Mouse (Mus musculus) B cell, adult 62 days (primary cell): ENCODE data around the gene Pde6b. TPM values are rescaled to one million over a fixed set of nuclear protein-coding genes. Genes with fewer than 3 reads are reported as not detected.

Experiments used
- total RNA-seq: library from RNA; stranded (reverse); gene quantifications from 4 replicates; pipeline ENCODE4 v1.2.4, GENCODE M21; 2023

Gene Pde6b
- total RNA-seq = not detected in 4 replicates

GRCm38 (mm10) chr5:108388201-108388600 lies at the start of gene Pde6b:
TSS of gene Pde6b (plus strand) at chr5:108388391.

GRCm38 (mm10) chr5:108367871-108368332 lies 20.3 kb upstream of the Pde6b start, which contains the start of gene Gm42517:
TSS of gene Gm42517 (minus strand) at chr5:108367922.

GRCm38 (mm10) chr5:108433804-108434587 lies 45.8 kb downstream of the Pde6b start, which contains the start of gene Atp5k:
TSS of gene Atp5k (minus strand) at chr5:108434448.

GRCm38 (mm10) chr5:108448785-108449668 lies 60.8 kb downstream of the Pde6b start, which contains the start of gene Mfsd7a:
TSS of gene Mfsd7a (minus strand) at chr5:108448891.

GRCm38 (mm10) chr5:108461082-108462065 lies 73.2 kb downstream of the Pde6b start, which contains the start of gene Pcgf3:
TSS of gene Pcgf3 (plus strand) at chr5:108461232.

Other genes with a start within 250 kb of the Pde6b start
- 31.1 to 37.0 TPM (median 34.5 TPM) in 4 replicates for gene Dr1, start 119.5 kb upstream of the Pde6b start, total RNA-seq
- 2.5 to 4.3 TPM (median 3.7 TPM) in 4 replicates for gene Pigg, start 75.8 kb upstream of the Pde6b start, total RNA-seq
- not detected in 4 replicates for gene Gm42517, start 20.5 kb upstream of the Pde6b start, total RNA-seq
- gene Atp5k, start 46.1 kb downstream of the Pde6b start, total RNA-seq = 63.6 to 88.8 TPM (median 69.4 TPM) in 4 replicates
- not detected in 4 replicates for gene Mfsd7a, start 60.5 kb downstream of the Pde6b start, total RNA-seq
- gene Pcgf3, start 72.8 kb downstream of the Pde6b start, total RNA-seq = 16.8 to 26.2 TPM (median 22.8 TPM) in 4 replicates
- gene Cplx1, start 161.6 kb downstream of the Pde6b start, total RNA-seq = not detected in 4 replicates
- 143 to 166 TPM (median 155 TPM) in 4 replicates for gene Gak, start 241.4 kb downstream of the Pde6b start, total RNA-seq
- gene Tmem175, start 241.4 kb downstream of the Pde6b start, total RNA-seq = 17.2 to 22.4 TPM (median 18.6 TPM) in 4 replicates